Mouse (Mus musculus) cerebellum, adult 2 months (tissue): ENCODE measurements around the gene 1600012H06Rik. TPM values are rescaled to one million over a fixed set of nuclear protein-coding genes. Genes with fewer than 3 reads are reported as not detected.
"Not testable (repeated sequence)": the region's sequence is repeated elsewhere in the genome, so short reads cannot be mapped to it uniquely, and the experiment has no call there.

Source experiments
- DNase-seq, 2 experiments: peaks; one replicate each; pipeline ENCODE4 v3.0.0; 2021
- H3K27ac ChIP-seq: fragments of 200-500 bp; 2 replicates; pipeline ENCODE4 v1.5.1; 2012; ENCODE audit warnings: low read length, control low read depth, inconsistent platforms; ENCODE audit not compliant: insufficient read depth
- H3K27me3 ChIP-seq: fragments of 200-500 bp; 2 replicates; pipeline ENCODE4 v1.6.1; 2012; ENCODE audit warnings: inconsistent platforms, mild to moderate bottlenecking, low read length, moderate library complexity; ENCODE audit not compliant: control insufficient read depth, insufficient read depth
- H3K4me1 ChIP-seq: fragments of 200-500 bp; 2 replicates; pipeline ENCODE4 v1.6.1; 2011; ENCODE audit warnings: low read length; ENCODE audit not compliant: control insufficient read depth, insufficient read depth
- H3K4me3 ChIP-seq: fragments of 200-500 bp; replicated peaks from 2 replicates; pipeline ENCODE3; 2011; ENCODE audit warnings: mild to moderate bottlenecking, low read depth, low read length, control low read depth; ENCODE audit not compliant: insufficient read depth
- CTCF ChIP-seq: fragments of 200-500 bp; IDR thresholded peaks from 2 replicates; pipeline ENCODE4 v1.5.1; 2011; ENCODE audit warnings: low read depth, mild to moderate bottlenecking, control low read depth, low read length, moderate library complexity, borderline replicate concordance; ENCODE audit not compliant: insufficient read depth
- POLR2A ChIP-seq: fragments of 200-500 bp; IDR thresholded peaks from 2 replicates; pipeline ENCODE4 v1.6.1; 2011; ENCODE audit warnings: low read length, control low read depth, borderline replicate concordance; ENCODE audit not compliant: insufficient read depth
- WGBS: fragments of 180-500 bp; shearing (Covaris S2); methylation state at CpG from one replicate; pipeline ENCODE4 v1.1.7; 2018; 5-methylcytosine and 5-hydroxymethylcytosine counted together
- polyA plus RNA-seq: library from polyadenylated mRNA; depleted of rRNA; stranded (reverse); fragments of >200 nt; gene quantifications from 2 replicates; pipeline ENCODE4 v1.2.3, GENCODE M21; 2012

1600012H06Rik gene
- polyA plus RNA-seq, 1 experiment = 17.5 TPM

- no peaks in the 10 kb centered on the region for H3K27me3 ChIP-seq
- H3K27ac ChIP-seq = no peak overlapping the region
- WGBS = 83% methylated on average over 7 of the region's 7 CpGs
- TF ChIP-seq POLR2A (no peak), CTCF (no peak)
- no peaks in the 10 kb centered on the region for H3K4me1 ChIP-seq
- DNase-seq = no peak
- no peak overlapping the region for H3K4me3 ChIP-seq
Measured at GRCm38 (mm10) chr17:14949161-14949827, 6.3 kb downstream of the 1600012H06Rik start.

DNA sequence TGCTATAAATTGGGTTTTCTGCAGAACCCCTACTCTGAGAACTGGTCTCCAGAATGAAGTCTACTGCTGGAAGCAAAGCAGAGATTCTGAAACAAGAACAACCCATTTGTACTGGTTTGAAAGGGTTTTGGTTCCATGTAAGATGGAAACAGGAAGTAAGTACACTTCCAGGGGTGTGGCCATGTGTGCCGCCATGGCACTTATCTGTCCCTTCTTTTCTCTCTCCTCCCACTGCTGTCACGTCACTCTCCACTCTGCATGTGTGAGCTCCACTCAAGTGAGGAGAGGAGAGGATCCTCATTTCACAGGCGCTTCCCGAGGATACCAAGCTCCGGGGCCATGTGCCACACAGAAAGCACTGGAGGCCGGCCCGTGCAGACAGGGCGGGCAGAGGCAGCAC, 10.5 kb downstream of the 1600012H06Rik start:
- WGBS = 86% methylated on average over 8 of the region's 8 CpGs
- DNase-seq = no peak
- Histone ChIP-seq H3K4me1 (no peaks in the 10 kb centered on the region), H3K27me3 (no peaks in the 10 kb centered on the region), H3K4me3 (no peak overlapping the region), H3K27ac (no peak overlapping the region)
- TF ChIP-seq CTCF (no peak), POLR2A (no peak)

DNA sequence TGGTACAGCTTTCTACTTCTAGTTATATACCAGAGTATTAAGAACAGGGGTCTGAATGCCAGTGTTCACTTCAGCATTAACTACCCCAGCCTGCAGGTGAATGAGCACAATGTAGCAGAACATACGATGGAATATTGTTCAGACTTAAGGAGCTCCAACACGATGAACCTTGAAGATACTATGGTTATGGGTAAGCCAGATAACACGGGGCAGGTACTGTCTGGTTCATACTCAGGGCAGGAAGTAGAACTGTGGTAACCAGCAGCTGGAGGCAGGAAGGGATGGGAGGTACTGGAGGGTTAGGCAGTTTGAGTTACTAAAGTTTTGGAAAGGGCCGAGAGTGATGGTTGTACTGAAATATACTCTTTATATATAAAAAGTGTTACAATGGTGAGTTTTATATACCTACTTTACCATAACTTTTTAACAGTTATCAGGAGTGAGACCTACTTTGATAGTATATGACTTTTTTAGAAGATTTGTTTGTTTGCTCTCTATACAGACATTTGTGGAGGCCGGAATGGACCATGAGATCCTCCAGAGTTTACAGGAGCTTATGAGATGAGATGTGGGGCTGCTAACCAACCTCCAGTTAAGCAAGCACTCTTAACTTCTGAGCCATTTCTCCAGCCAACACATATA, 15.8 kb downstream of the 1600012H06Rik start:
- no peak for DNase-seq
- H3K4me3 ChIP-seq = no peak overlapping the region
- WGBS = 88% methylated on average over 5 of the region's 5 CpGs
- no peak overlapping the region for H3K27ac ChIP-seq
- TF ChIP-seq CTCF (no peak), POLR2A (no peak)
- H3K4me1 ChIP-seq = peaks cover 3% of the 10 kb centered on the region
- H3K27me3 ChIP-seq = no peaks in the 10 kb centered on the region; the same call in 1 of the 2 replicates

GRCm38 (mm10) chr17:14959979-14960378, 17.0 kb downstream of the 1600012H06Rik start:
- Histone ChIP-seq H3K27ac (no peak overlapping the region), H3K4me1 (peaks cover 3% of the 10 kb centered on the region), H3K27me3 (no peaks in the 10 kb centered on the region; the same call in 1 of the 2 replicates), H3K4me3 (peak overlapping the region; percentile 61)
- TF ChIP-seq POLR2A = no peak
- 10% methylated on average over 3 of the region's 3 CpGs for WGBS
- DNase-seq = no peak

- DNase-seq = peak; percentile 32 to 33
- Histone ChIP-seq H3K4me3 (peak overlapping the region; percentile 61), H3K27ac (no peak overlapping the region), H3K27me3 (no peaks in the 10 kb centered on the region; the same call in 1 of the 2 replicates), H3K4me1 (peaks cover 3% of the 10 kb centered on the region)
- TF ChIP-seq CTCF (no peak), POLR2A (no peak)
- under 1% methylated on average over 19 of the region's 23 CpGs for WGBS
Measured at GRCm38 (mm10) chr17:14960520-14960919, 17.5 kb downstream of the 1600012H06Rik start.

DNA sequence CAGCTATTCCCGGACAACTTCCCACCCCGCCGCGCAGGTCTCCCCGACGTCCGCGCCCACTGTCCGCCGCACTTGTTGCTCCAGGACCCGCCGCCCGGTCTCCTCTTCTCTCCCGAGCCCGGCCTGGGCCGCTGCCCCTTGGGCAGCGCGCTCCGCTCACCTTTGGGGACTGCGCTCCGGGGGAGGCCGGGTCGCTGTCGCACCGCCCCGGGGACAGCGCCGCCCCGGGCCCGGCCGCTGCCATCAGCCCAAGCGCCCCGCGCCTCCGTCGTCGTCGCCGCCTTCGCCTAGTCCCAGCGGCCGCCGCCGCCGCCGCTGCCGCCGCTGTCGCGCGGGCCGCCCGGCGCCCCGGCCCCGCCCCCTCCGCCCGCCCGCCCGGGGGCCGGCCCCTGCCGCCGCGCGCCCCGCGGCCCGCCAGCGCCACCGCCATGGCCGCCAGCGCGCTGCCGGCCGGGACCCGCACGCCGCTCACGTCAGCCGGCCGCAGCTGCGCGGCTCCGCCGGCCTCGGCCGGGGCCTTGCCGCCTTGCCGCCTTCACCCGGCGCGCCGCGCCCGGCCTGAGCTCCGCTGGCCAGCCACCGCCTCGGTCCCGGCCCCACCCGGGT, 18.1 kb downstream of the 1600012H06Rik start, which contains the start of gene Phf10:
Gene Phf10 (minus strand): TSS at position 323 of the 606 bp plus-strand sequence.
- peak; percentile 43 to 54 for DNase-seq
- not testable (repeated sequence) for H3K4me1 ChIP-seq, H3K27ac ChIP-seq, H3K27me3 ChIP-seq
- WGBS = 18% methylated on average over 62 of the region's 100 CpGs
- peak within 1 kb of the TSS; percentile 61 for H3K4me3 ChIP-seq

DNA sequence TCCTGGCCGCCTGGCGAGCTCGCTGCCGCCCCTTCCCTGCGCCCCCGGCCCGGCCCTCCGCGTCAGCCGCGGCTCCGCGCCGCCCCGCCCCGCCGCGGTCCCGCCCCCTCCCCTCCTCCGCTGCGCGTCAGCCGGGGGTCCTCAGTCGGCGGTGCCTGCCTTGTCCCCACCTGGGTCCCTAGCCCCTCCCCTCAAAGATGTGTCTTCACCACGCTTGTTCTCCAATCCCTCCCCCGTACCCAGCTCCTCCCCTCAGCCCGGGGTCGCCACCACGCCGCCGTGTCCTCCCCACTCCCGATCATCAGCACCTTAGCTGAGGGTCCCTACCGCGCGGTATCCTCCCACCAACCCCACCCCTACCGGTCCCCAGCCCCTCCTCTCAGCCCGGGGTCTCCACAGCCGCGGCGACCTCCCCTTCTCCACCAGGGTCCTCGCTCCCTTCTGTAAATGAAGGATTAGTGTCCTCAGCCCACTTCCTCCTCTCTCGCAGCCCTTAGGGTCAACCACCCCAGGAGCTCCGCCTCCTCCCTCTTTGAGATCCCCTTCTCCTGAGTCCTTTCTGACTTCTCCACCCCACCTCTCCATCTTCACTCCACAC, 18.7 kb downstream of the 1600012H06Rik start:
- H3K27me3 ChIP-seq, H3K4me3 ChIP-seq, DNase-seq, H3K4me1 ChIP-seq, H3K27ac ChIP-seq: not testable (repeated sequence)
- WGBS = no CpG with 5 or more reads among the region's 44 CpGs

GRCm38 (mm10) chr17:14968373-14968913, 25.5 kb downstream of the 1600012H06Rik start:
- not testable (repeated sequence) for DNase-seq, H3K4me1 ChIP-seq, H3K27me3 ChIP-seq, H3K4me3 ChIP-seq, H3K27ac ChIP-seq
- no CpG with 5 or more reads among the region's 6 CpGs for WGBS

DNA sequence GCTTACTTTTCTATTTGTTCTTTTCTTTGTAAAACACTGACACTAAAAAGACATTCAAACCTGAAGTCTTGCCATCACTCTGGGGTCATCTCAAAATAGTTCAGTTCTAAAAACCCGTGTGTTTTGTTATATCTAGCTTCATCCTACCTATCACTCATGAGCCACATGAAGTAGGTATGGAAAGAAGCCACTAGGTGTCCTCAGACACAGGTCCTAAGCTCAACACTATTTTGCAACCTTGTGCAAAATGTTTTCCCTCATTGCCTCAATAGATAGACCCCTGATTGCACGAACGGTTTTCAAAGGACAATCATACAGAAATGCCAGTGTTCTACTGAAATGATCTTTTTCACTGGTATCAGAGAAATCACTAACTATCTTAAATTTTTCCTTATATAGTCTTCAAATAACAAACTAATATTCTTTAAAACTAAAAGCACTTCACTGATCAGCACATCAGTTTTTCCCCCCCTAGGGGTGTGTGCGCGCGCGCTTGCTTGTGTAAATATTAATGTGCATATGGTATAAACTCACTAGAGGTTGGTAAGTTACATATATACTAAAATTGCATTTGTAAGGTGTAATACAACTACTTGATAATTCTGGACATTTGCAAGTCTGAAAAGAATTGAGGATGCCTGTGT, 34.9 kb downstream of the 1600012H06Rik start:
- not testable (repeated sequence) for H3K4me1 ChIP-seq, DNase-seq, H3K4me3 ChIP-seq, H3K27me3 ChIP-seq, H3K27ac ChIP-seq
- 0% methylated on average over 4 of the region's 7 CpGs for WGBS

GRCm38 (mm10) chr17:14978362-14979038, 35.5 kb downstream of the 1600012H06Rik start, which contains the start of the genes 9030025P20Rik and Gm3417:
9030025P20Rik (plus strand) TSS chr17:14978468.
Gm3417 (minus strand) TSS chr17:14978790.
- not testable (repeated sequence) for H3K4me3 ChIP-seq, H3K4me1 ChIP-seq, H3K27me3 ChIP-seq, H3K27ac ChIP-seq, DNase-seq
- no CpG with 5 or more reads among the region's 60 CpGs for WGBS
